Mouse (Mus musculus) embryonic facial prominence, embryonic 12.5 days (tissue): ENCODE results near the gene Tnk2. TPM values are rescaled to one million over a fixed set of nuclear protein-coding genes. Genes with fewer than 3 reads are reported as not detected.

Experiments
- ATAC-seq: fragments of 200-750 bp; cut with Nextera tagmentation; 2 replicates; pipeline ENCODE4 v1.8.0; 2017; ENCODE audit not compliant: insufficient number of reproducible peaks, insufficient read depth, low FRiP score, low TSS enrichment
- H3K27ac ChIP-seq: fragments of 300-500 bp; sonication (generic); 2 replicates; pipeline ENCODE4 v1.5.1; 2016; ENCODE audit warnings: mild to moderate bottlenecking
- H3K27me3 ChIP-seq: fragments of 300-500 bp; sonication (generic); 2 replicates; pipeline ENCODE4 v1.6.1; 2016; ENCODE audit warnings: mild to moderate bottlenecking, moderate library complexity
- H3K36me3 ChIP-seq: fragments of 300-500 bp; sonication (generic); 2 replicates; pipeline ENCODE4 v1.6.1; 2016; ENCODE audit warnings: mild to moderate bottlenecking
- H3K4me1 ChIP-seq: fragments of 300-500 bp; sonication (generic); 2 replicates; pipeline ENCODE4 v1.6.1; 2016
- H3K4me2 ChIP-seq: fragments of 300-500 bp; sonication (generic); replicated peaks from 2 replicates; pipeline ENCODE4 v1.6.1; 2016; ENCODE audit warnings: mild to moderate bottlenecking, moderate library complexity
- H3K4me3 ChIP-seq: fragments of 300-500 bp; sonication (generic); 2 replicates; pipeline ENCODE4 v1.5.1; 2016; ENCODE audit warnings: mild to moderate bottlenecking
- H3K9ac ChIP-seq: fragments of 300-500 bp; sonication (generic); 2 replicates; pipeline ENCODE4 v1.6.1; 2016; ENCODE audit warnings: mild to moderate bottlenecking, moderate library complexity
- H3K9me3 ChIP-seq: fragments of 300-500 bp; sonication (generic); 2 replicates; pipeline ENCODE4 v1.6.1; 2016; ENCODE audit warnings: mild to moderate bottlenecking, moderate library complexity
- WGBS: fragments of 180-500 bp; shearing (Covaris S2); methylation state at CpG from one replicate; pipeline ENCODE4 v1.1.7; 2016; 5-methylcytosine and 5-hydroxymethylcytosine counted together
- polyA plus RNA-seq: library from polyadenylated mRNA; unstranded; fragments of >200 nt; fragmentation: Nextera tagmentation; extraction: Ambion mirVana; gene quantifications from 2 replicates; pipeline ENCODE4 v1.2.1, GENCODE M21; 2016

The Tnk2 gene
- polyA plus RNA-seq, 1 experiment from 2014 or later: 13.8 TPM

GRCm38 (mm10) chr16:32610460-32611255, 33.0 kb upstream of the Tnk2 start:
- Histone ChIP-seq H3K9me3 (no peaks in the 10 kb centered on the region), H3K27ac (no peak overlapping the region), H3K4me3 (peak overlapping the region; percentile 87; the same call in 1 of the 2 replicates), H3K4me2 (peak overlapping the region; percentile 83), H3K36me3 (peaks cover 7% of the 10 kb centered on the region), H3K27me3 (no peaks in the 10 kb centered on the region), H3K9ac (no peak overlapping the region), H3K4me1 (peaks cover 9% of the 10 kb centered on the region; the same call in 1 of the 2 replicates)
- no peak for ATAC-seq
- WGBS: 77% methylated on average over 5 of the region's 5 CpGs

- Histone ChIP-seq H3K36me3 (peaks cover 7% of the 10 kb centered on the region), H3K27me3 (no peaks in the 10 kb centered on the region), H3K9me3 (no peaks in the 10 kb centered on the region), H3K4me1 (peaks cover 9% of the 10 kb centered on the region; the same call in 1 of the 2 replicates), H3K9ac (no peak overlapping the region), H3K4me3 (no peak overlapping the region), H3K4me2 (no peak overlapping the region), H3K27ac (no peak overlapping the region)
- no peak for ATAC-seq
- WGBS: 76% methylated on average over 1 of the region's 1 CpGs
These were observed 31.6 kb upstream of the Tnk2 start for GRCm38 (mm10) chr16:32612052-32612451.

GRCm38 (mm10) chr16:32613269-32613834, 30.3 kb upstream of the Tnk2 start:
- WGBS: 74% methylated on average over 3 of the region's 3 CpGs
- Histone ChIP-seq H3K36me3 (peaks cover 7% of the 10 kb centered on the region), H3K4me2 (no peak overlapping the region)

GRCm38 (mm10) chr16:32614047-32614446, 29.6 kb upstream of the Tnk2 start:
- H3K4me2 ChIP-seq: no peak overlapping the region
- H3K27me3 ChIP-seq: no peaks in the 10 kb centered on the region
- H3K9me3 ChIP-seq: no peaks in the 10 kb centered on the region
- no peak overlapping the region for H3K4me3 ChIP-seq
- H3K4me1 ChIP-seq: peaks cover 9% of the 10 kb centered on the region; the same call in 1 of the 2 replicates
- no peak for ATAC-seq
- H3K36me3 ChIP-seq: peaks cover 10% of the 10 kb centered on the region
- no peak overlapping the region for H3K27ac ChIP-seq
- 66% methylated on average over 4 of the region's 4 CpGs for WGBS
- H3K9ac ChIP-seq: no peak overlapping the region

More at GRCm38 (mm10) chr16:32613269-32613834, 30.3 kb upstream of the Tnk2 start:
- no peak for ATAC-seq
- no peaks in the 10 kb centered on the region for H3K9me3 ChIP-seq
- H3K9ac ChIP-seq: no peak overlapping the region
- no peaks in the 10 kb centered on the region for H3K27me3 ChIP-seq
- H3K27ac ChIP-seq: no peak overlapping the region
- no peak overlapping the region for H3K4me3 ChIP-seq
- peaks cover 9% of the 10 kb centered on the region; the same call in 1 of the 2 replicates for H3K4me1 ChIP-seq

GRCm38 (mm10) chr16:32618946-32619345, 24.7 kb upstream of the Tnk2 start:
- no peak for ATAC-seq
- no peaks in the 10 kb centered on the region for H3K27me3 ChIP-seq
- H3K4me2 ChIP-seq: no peak overlapping the region
- H3K36me3 ChIP-seq: peaks cover 35% of the 10 kb centered on the region
- no peaks in the 10 kb centered on the region for H3K4me1 ChIP-seq
- 92% methylated on average over 1 of the region's 1 CpGs for WGBS
- H3K9me3 ChIP-seq: no peaks in the 10 kb centered on the region
- no peak overlapping the region for H3K27ac ChIP-seq
- H3K9ac ChIP-seq: no peak overlapping the region
- no peak overlapping the region for H3K4me3 ChIP-seq

- Histone ChIP-seq H3K36me3 (peaks cover 38% of the 10 kb centered on the region), H3K4me1 (no peaks in the 10 kb centered on the region), H3K9me3 (no peaks in the 10 kb centered on the region), H3K27ac (no peak overlapping the region), H3K9ac (no peak overlapping the region), H3K4me3 (no peak overlapping the region), H3K27me3 (no peaks in the 10 kb centered on the region), H3K4me2 (no peak overlapping the region)
- WGBS: 92% methylated on average over 8 of the region's 8 CpGs
- ATAC-seq: no peak
These were observed 15.5 kb upstream of the Tnk2 start for GRCm38 (mm10) chr16:32628140-32628539.

GRCm38 (mm10) chr16:32632328-32632824, 11.3 kb upstream of the Tnk2 start:
- no peaks in the 10 kb centered on the region for H3K27me3 ChIP-seq
- 85% methylated on average over 4 of the region's 4 CpGs for WGBS
- no peak overlapping the region for H3K9ac ChIP-seq
- no peak overlapping the region for H3K4me2 ChIP-seq
- H3K9me3 ChIP-seq: no peaks in the 10 kb centered on the region
- peaks cover 18% of the 10 kb centered on the region for H3K36me3 ChIP-seq
- H3K4me3 ChIP-seq: no peak overlapping the region
- H3K27ac ChIP-seq: no peak overlapping the region
- no peaks in the 10 kb centered on the region for H3K4me1 ChIP-seq
- no peak for ATAC-seq

GRCm38 (mm10) chr16:32633486-32634012, 10.1 kb upstream of the Tnk2 start:
- H3K4me3 ChIP-seq: no peak overlapping the region

GRCm38 (mm10) chr16:32634183-32634582, 9.5 kb upstream of the Tnk2 start:
- Histone ChIP-seq H3K4me1 (no peaks in the 10 kb centered on the region), H3K27ac (no peak overlapping the region), H3K9me3 (no peaks in the 10 kb centered on the region), H3K9ac (no peak overlapping the region), H3K36me3 (peaks cover 9% of the 10 kb centered on the region), H3K4me2 (no peak overlapping the region), H3K27me3 (no peaks in the 10 kb centered on the region), H3K4me3 (no peak overlapping the region)
- ATAC-seq: no peak
- 80% methylated on average over 5 of the region's 5 CpGs for WGBS

More at GRCm38 (mm10) chr16:32633486-32634012, 10.1 kb upstream of the Tnk2 start:
- Histone ChIP-seq H3K9me3 (no peaks in the 10 kb centered on the region), H3K27ac (no peak overlapping the region), H3K36me3 (peaks cover 13% of the 10 kb centered on the region), H3K4me1 (no peaks in the 10 kb centered on the region), H3K4me2 (no peak overlapping the region), H3K9ac (no peak overlapping the region), H3K27me3 (no peaks in the 10 kb centered on the region)
- 88% methylated on average over 4 of the region's 4 CpGs for WGBS
- no peak for ATAC-seq

- no peak overlapping the region for H3K27ac ChIP-seq
- no peak overlapping the region for H3K4me3 ChIP-seq
- no peaks in the 10 kb centered on the region for H3K27me3 ChIP-seq
- no peak for ATAC-seq
- H3K9ac ChIP-seq: no peak overlapping the region
- no peaks in the 10 kb centered on the region for H3K4me1 ChIP-seq
- no peaks in the 10 kb centered on the region for H3K9me3 ChIP-seq
- no peak overlapping the region for H3K4me2 ChIP-seq
- H3K36me3 ChIP-seq: peaks cover under 1% of the 10 kb centered on the region; the same call in 1 of the 2 replicates
- WGBS: 79% methylated on average over 3 of the region's 3 CpGs
These were observed 8.4 kb upstream of the Tnk2 start for GRCm38 (mm10) chr16:32635314-32635713.

- Histone ChIP-seq H3K4me1 (no peaks in the 10 kb centered on the region), H3K36me3 (no peaks in the 10 kb centered on the region), H3K27ac (no peak overlapping the region), H3K4me2 (no peak overlapping the region), H3K4me3 (no peak overlapping the region), H3K9ac (no peak overlapping the region), H3K9me3 (no peaks in the 10 kb centered on the region), H3K27me3 (no peaks in the 10 kb centered on the region)
- ATAC-seq: no peak
- 91% methylated on average over 3 of the region's 3 CpGs for WGBS
These were observed 7.3 kb upstream of the Tnk2 start for GRCm38 (mm10) chr16:32636331-32636730.
